Mouse (Mus musculus) myocyte (in vitro differentiated cells): ENCODE results near the gene Hoxa13. TPM values are rescaled to one million over a fixed set of nuclear protein-coding genes. Genes with fewer than 3 reads are reported as not detected.

Experiments used
- H3K27me3 ChIP-seq: one replicate; pipeline ENCODE4 v1.6.1; 2011; ENCODE audit not compliant: control insufficient read depth, insufficient read depth, insufficient read length
- H3K36me3 ChIP-seq: one replicate; pipeline ENCODE4 v1.6.1; 2011; ENCODE audit not compliant: control insufficient read depth, insufficient read depth
- H3K4me2 ChIP-seq: one replicate; pipeline ENCODE4 v1.6.1; 2011; ENCODE audit warnings: low read depth, control low read depth
- H3K4me3 ChIP-seq: one replicate; pipeline ENCODE4 v1.5.1; 2011; ENCODE audit warnings: mild to moderate bottlenecking, control low read depth, moderate library complexity
- H3K79me2 ChIP-seq: one replicate; pipeline ENCODE4 v1.6.1; 2011; ENCODE audit not compliant: control insufficient read depth, insufficient read depth
- H3ac ChIP-seq: one replicate; pipeline ENCODE4 v1.6.1; 2011; ENCODE audit not compliant: control insufficient read depth, insufficient read length
- CEBPB ChIP-seq: IDR thresholded peaks from 2 replicates; pipeline ENCODE4 v1.6.1; 2011; ENCODE audit warnings: mild to moderate bottlenecking, moderate library complexity; ENCODE audit not compliant: poor library complexity, insufficient read depth, severe bottlenecking
- E2F4 ChIP-seq: IDR thresholded peaks from one replicate; pipeline ENCODE4 v1.6.1; 2011; ENCODE audit warnings: mild to moderate bottlenecking, control low read depth, moderate library complexity; ENCODE audit not compliant: insufficient read depth
- MAX ChIP-seq: IDR thresholded peaks from one replicate; pipeline ENCODE4 v1.6.1; 2011; ENCODE audit warnings: low read depth, mild to moderate bottlenecking, control low read depth
- MYOD1 ChIP-seq, 3 experiments: IDR thresholded peaks; one replicate each; pipeline ENCODE4 v1.6.1; 2011; ENCODE audit warnings: control low read depth in 2 of 3, low read depth in 2 of 3, mild to moderate bottlenecking in 2 of 3, moderate library complexity in 1 of 3; ENCODE audit not compliant: insufficient read length in 2 of 3, control insufficient read depth in 1 of 3
- POLR2A ChIP-seq: IDR thresholded peaks from one replicate; pipeline ENCODE4 v1.6.1; 2011; ENCODE audit warnings: low read depth, mild to moderate bottlenecking, control low read depth, moderate library complexity; ENCODE audit not compliant: insufficient read length
- POLR2AphosphoS2 ChIP-seq: IDR thresholded peaks from one replicate; pipeline ENCODE4 v1.6.1; 2011; ENCODE audit warnings: low read depth, control low read depth; ENCODE audit not compliant: insufficient read length
- REST ChIP-seq: IDR thresholded peaks from one replicate; pipeline ENCODE4 v1.6.1; 2011; ENCODE audit warnings: mild to moderate bottlenecking, control low read depth, moderate library complexity; ENCODE audit not compliant: insufficient read depth, insufficient read length
- SRF ChIP-seq: IDR thresholded peaks from one replicate; pipeline ENCODE4 v1.6.1; 2011; ENCODE audit warnings: low read depth; ENCODE audit not compliant: control insufficient read depth, insufficient read length
- USF1 ChIP-seq: IDR thresholded peaks from one replicate; pipeline ENCODE4 v1.6.1; 2011; ENCODE audit warnings: low read depth, mild to moderate bottlenecking, control low read depth, moderate library complexity
- polyA plus RNA-seq: library from polyadenylated mRNA; unstranded; fragments of >200 nt; fragmentation: generic; extraction: Trizol; gene quantifications from one replicate; pipeline ENCODE4 v1.2.1, GENCODE M21; 2012; ENCODE audit warnings: missing spikeins

Hoxa13 gene
- polyA plus RNA-seq, 1 experiment: 0.72 TPM

- Histone ChIP-seq H3K36me3 (peaks cover 9% of the 10 kb centered on the region), H3K4me3 (peak within 1 kb of the TSS; percentile 67), H3ac (no peak within 1 kb of the TSS), H3K79me2 (peaks cover 39% of the 10 kb centered on the region), H3K27me3 (no peaks in the 10 kb centered on the region), H3K4me2 (peak within 1 kb of the TSS; percentile 69)
- no peak for TF ChIP-seq MYOD1 (IDR thresholded peaks at IDR 0.05; ENCODE audit: control insufficient read depth in 1 of 3, insufficient read length in 2 of 3, low read depth in 2 of 3)
- TF ChIP-seq MAX: no peak
- no peak for TF ChIP-seq E2F4
- TF ChIP-seq POLR2A: no peak
- TF ChIP-seq SRF: no peak
- no peak for TF ChIP-seq REST
- no peak for TF ChIP-seq USF1
- TF ChIP-seq CEBPB: no peak
- no peak for TF ChIP-seq POLR2AphosphoS2
Measured at GRCm38 (mm10) chr6:52208072-52208867, 52.4 kb downstream of the Hoxa13 start, which contains the start of gene Hoxa6. Gene Hoxa6 (minus strand): TSS chr6:52208722.

Other genes with a start within 250 kb of the Hoxa13 start
- 25.6 TPM for gene Skap2, start 248.3 kb downstream of the Hoxa13 start, polyA plus RNA-seq
- gene Hoxa1, start 102.6 kb downstream of the Hoxa13 start, polyA plus RNA-seq: 2.0 TPM
- gene Hoxa2, start 96.0 kb downstream of the Hoxa13 start, polyA plus RNA-seq: 0.32 TPM
- 0.11 TPM for gene 5730596B20Rik, start 83.4 kb downstream of the Hoxa13 start, polyA plus RNA-seq
- gene Hoxa4, start 69.1 kb downstream of the Hoxa13 start, polyA plus RNA-seq: 1.4 TPM
- 1.6 TPM for gene Hoxa5, start 56.3 kb downstream of the Hoxa13 start, polyA plus RNA-seq
- 0.88 TPM for gene Hoxa6, start 52.2 kb downstream of the Hoxa13 start, polyA plus RNA-seq
- 1.0 TPM for gene Hoxa3, start 47.5 kb downstream of the Hoxa13 start, polyA plus RNA-seq
- gene Gm28308, start 47.5 kb downstream of the Hoxa13 start, polyA plus RNA-seq: 0.52 TPM
- 11.9 TPM for gene Hoxa7, start 39.0 kb downstream of the Hoxa13 start, polyA plus RNA-seq
- 17.7 TPM for gene Hoxa9, start 29.8 kb downstream of the Hoxa13 start, polyA plus RNA-seq
- 15.8 TPM for gene Hoxa10, start 20.0 kb downstream of the Hoxa13 start, polyA plus RNA-seq
- gene Hoxa11, start 15.1 kb downstream of the Hoxa13 start, polyA plus RNA-seq: 10.9 TPM
- not detected for gene Evx1, start 52.6 kb upstream of the Hoxa13 start, polyA plus RNA-seq